Mouse (Mus musculus) heart, embryonic 13.5 days (tissue): ENCODE data around the gene Pcnt. TPM values are rescaled to one million over a fixed set of nuclear protein-coding genes. Genes with fewer than 3 reads are reported as not detected.

ENCODE experiments used
- ATAC-seq: fragments of 200-750 bp; cut with Nextera tagmentation; 2 replicates; pipeline ENCODE4 v1.8.0; 2017; ENCODE audit warnings: moderate TSS enrichment; ENCODE audit not compliant: insufficient number of reproducible peaks, low FRiP score, low TSS enrichment; ENCODE audit errors: extremely low read depth
- H3K27ac ChIP-seq: fragments of 300-500 bp; sonication (generic); replicated peaks from 2 replicates; pipeline ENCODE4 v1.5.1; 2015; ENCODE audit warnings: moderate library complexity, mild to moderate bottlenecking, inconsistent platforms
- H3K27me3 ChIP-seq: fragments of 300-500 bp; sonication (generic); replicated peaks from 2 replicates; pipeline ENCODE4 v1.6.1; 2015; ENCODE audit warnings: mild to moderate bottlenecking, inconsistent platforms
- H3K36me3 ChIP-seq: fragments of 300-500 bp; sonication (generic); 2 replicates; pipeline ENCODE4 v1.6.1; 2015; ENCODE audit warnings: mild to moderate bottlenecking, inconsistent platforms
- H3K4me1 ChIP-seq: fragments of 300-500 bp; sonication (generic); 2 replicates; pipeline ENCODE4 v1.6.1; 2015; ENCODE audit warnings: inconsistent platforms
- H3K4me2 ChIP-seq: fragments of 300-500 bp; sonication (generic); 2 replicates; pipeline ENCODE4 v1.6.1; 2015; ENCODE audit warnings: inconsistent platforms, mild to moderate bottlenecking, moderate library complexity
- H3K4me3 ChIP-seq: fragments of 300-500 bp; sonication (generic); 2 replicates; pipeline ENCODE4 v1.5.1; 2015; ENCODE audit warnings: moderate library complexity, mild to moderate bottlenecking, inconsistent platforms
- H3K9ac ChIP-seq: fragments of 300-500 bp; sonication (generic); 2 replicates; pipeline ENCODE4 v1.6.1; 2015; ENCODE audit warnings: inconsistent platforms, mild to moderate bottlenecking, moderate library complexity
- H3K9me3 ChIP-seq: fragments of 300-500 bp; sonication (generic); 2 replicates; pipeline ENCODE4 v1.6.1; 2016; ENCODE audit warnings: inconsistent platforms
- WGBS: fragments of 180-500 bp; shearing (Covaris S2); methylation state at CpG from one replicate; pipeline ENCODE4 v1.1.7; 2015; ENCODE audit warnings: mixed read lengths; 5-methylcytosine and 5-hydroxymethylcytosine counted together
- polyA plus RNA-seq: library from polyadenylated mRNA; unstranded; fragments of >200 nt; fragmentation: Nextera tagmentation; extraction: Ambion mirVana; gene quantifications from 2 replicates; pipeline ENCODE4 v1.2.1, GENCODE M21; 2015

The Pcnt gene
- 9.6 and 9.7 TPM in 2 replicates for polyA plus RNA-seq

DNA sequence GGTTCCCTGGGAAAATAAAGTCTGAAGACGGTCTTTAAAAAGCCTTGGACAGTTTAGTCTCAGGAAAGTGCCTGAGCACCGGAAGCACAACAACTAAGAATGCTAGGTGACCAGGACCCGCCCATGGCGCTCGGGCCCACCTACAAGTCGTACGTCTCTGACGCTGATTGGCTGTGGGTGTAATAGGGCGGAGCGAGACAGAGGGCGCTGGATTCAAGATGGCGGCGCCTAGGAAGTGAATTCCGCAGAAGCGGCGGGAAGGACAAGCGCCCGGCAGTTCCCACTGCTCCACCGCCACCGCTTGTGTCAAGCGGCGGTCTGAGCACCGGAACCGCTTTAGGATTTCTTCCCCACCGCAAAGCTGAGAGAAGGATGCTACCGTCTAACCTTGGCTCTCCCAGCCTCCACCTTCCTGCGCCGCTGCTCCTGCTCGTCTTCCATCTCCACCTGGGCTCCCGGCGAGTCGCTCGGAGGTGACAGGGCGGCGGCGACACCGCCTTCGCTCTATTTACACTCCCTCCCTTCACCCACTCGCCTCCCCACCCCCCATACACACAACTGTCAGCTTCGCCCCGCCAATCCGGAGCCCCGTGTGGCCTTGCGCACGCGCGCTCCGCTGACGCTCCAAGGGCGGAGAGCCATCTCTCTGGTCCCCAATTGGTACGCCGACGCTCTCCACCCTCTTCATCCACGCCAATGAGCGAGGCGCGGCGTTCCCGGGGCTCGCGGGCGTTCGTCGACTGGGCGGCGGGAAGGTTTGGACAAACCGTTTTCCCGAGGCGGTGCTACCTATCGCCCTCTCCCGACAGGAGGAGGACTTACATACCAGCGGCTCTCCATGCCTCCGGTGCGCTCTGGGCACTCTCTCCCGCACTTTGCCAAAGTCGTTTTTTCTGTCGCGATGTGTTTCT, at the start of gene Pcnt:
Gene Pcnt, minus strand, starts transcription at position 609 of the 911 bp plus-strand sequence.
- peak within 1 kb of the TSS; percentile 86 for H3K4me2 ChIP-seq
- no peaks in the 10 kb centered on the region for H3K27me3 ChIP-seq
- H3K4me1 ChIP-seq = peaks cover 32% of the 10 kb centered on the region
- WGBS = under 1% methylated on average over 78 of the region's 78 CpGs
- H3K9me3 ChIP-seq = no peaks in the 10 kb centered on the region
- ATAC-seq = peak; percentile 97
- peak within 1 kb of the TSS; percentile 98 for H3K27ac ChIP-seq
- H3K4me3 ChIP-seq = peak within 1 kb of the TSS; percentile 93
- peaks cover 32% of the 10 kb centered on the region for H3K36me3 ChIP-seq
- peak within 1 kb of the TSS; percentile 93 for H3K9ac ChIP-seq

DNA sequence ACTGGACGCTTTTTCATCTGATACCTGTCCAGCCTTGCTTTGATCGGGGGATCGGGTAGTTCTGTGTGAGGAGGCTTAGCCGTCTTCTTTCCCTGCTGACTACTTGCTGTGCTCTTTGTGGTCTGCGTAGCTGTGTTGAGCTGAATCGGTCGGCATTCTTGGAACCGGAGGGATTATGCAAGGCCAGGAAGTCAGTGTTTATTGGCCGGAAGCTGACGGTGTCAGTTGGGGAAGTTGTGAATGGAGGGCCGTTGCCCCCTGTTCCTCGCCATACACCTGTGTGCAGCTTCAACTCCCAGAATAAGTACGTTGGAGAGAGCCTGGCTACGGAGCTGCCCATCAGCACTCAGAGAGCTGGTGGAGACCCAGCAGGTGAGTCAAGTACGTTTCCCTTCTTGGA, 46.6 kb upstream of the Pcnt start:
- H3K9me3 ChIP-seq = no peaks in the 10 kb centered on the region
- no peak for ATAC-seq
- H3K9ac ChIP-seq = no peak overlapping the region
- H3K36me3 ChIP-seq = peaks cover 95% of the 10 kb centered on the region
- WGBS = 90% methylated on average over 15 of the region's 15 CpGs
- no peak overlapping the region for H3K27ac ChIP-seq
- H3K4me1 ChIP-seq = no peaks in the 10 kb centered on the region
- H3K4me2 ChIP-seq = no peak overlapping the region
- no peak overlapping the region for H3K4me3 ChIP-seq
- H3K27me3 ChIP-seq = no peaks in the 10 kb centered on the region

DNA sequence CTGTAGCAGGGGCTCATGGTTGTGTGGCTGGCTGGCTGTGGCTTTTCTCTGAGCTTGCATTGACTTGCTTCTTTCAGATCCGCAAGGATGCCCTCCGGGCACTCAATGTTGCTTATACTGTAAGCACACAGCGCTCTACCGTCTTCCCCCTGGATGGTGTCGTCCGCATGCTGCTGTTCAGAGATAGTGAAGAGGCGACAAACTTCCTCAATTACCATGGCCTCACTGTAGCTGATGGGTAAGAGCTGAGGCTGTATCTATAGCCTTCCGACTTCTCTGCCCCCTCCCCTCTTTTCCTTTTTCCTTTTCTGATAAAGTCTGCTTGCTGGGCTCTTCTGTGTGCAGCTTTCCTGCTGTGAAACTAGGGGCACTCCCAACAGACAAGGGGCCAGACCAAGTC, 45.7 kb upstream of the Pcnt start:
- no peak for ATAC-seq
- H3K36me3 ChIP-seq = peaks cover 95% of the 10 kb centered on the region
- no peaks in the 10 kb centered on the region for H3K27me3 ChIP-seq
- no peak overlapping the region for H3K9ac ChIP-seq
- no peak overlapping the region for H3K4me2 ChIP-seq
- H3K4me1 ChIP-seq = no peaks in the 10 kb centered on the region
- WGBS = 70% methylated on average over 8 of the region's 8 CpGs
- no peaks in the 10 kb centered on the region for H3K9me3 ChIP-seq
- no peak overlapping the region for H3K4me3 ChIP-seq
- H3K27ac ChIP-seq = no peak overlapping the region

DNA sequence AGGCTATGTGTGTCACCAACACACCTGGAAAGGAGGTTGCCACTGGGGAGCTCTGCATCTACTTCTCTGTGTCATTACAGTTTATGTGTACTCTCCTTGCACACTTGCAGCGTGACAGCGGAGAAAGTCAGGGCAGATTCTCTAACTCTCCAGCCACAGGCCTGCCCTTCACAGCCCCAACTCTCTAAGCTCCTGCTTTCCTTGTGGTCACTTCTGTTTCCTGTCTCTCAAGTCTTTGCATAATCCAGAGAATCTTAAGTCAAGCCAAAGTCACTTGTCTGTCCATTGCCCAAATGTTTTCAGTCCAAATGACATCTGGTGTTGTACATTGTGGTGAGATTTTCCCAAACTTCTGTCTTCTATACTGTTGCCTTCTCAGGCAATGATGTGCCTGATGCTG, 43.7 kb upstream of the Pcnt start:
- peaks cover 99% of the 10 kb centered on the region for H3K36me3 ChIP-seq
- no peak overlapping the region for H3K9ac ChIP-seq
- no peaks in the 10 kb centered on the region for H3K4me1 ChIP-seq
- no peak overlapping the region for H3K27ac ChIP-seq
- no peak overlapping the region for H3K4me2 ChIP-seq
- H3K9me3 ChIP-seq = no peaks in the 10 kb centered on the region
- H3K4me3 ChIP-seq = no peak overlapping the region
- no peaks in the 10 kb centered on the region for H3K27me3 ChIP-seq
- no peak for ATAC-seq
- 97% methylated on average over 2 of the region's 2 CpGs for WGBS

DNA sequence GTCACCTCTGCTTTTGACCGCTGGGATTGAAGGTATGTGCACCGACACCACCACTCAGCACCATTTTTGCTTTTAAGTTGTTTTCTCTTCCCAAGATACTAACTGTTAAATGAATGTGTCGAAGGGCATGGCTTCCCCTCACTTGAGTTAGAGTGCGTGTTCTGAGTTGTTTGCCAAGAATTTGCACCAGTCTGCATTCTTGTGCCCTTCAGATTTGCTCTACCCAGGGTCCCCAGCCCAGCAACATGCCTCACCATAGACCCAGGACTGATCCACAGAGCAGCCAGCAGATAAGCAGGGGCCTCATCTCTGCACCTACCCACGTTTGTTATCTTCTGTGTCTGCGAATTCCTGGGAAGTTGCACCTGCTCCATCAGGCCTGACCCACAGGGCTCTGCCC, 38.9 kb upstream of the Pcnt start:
- H3K4me1 ChIP-seq = no peaks in the 10 kb centered on the region
- no peaks in the 10 kb centered on the region for H3K9me3 ChIP-seq
- no peak overlapping the region for H3K9ac ChIP-seq
- no peak for ATAC-seq
- no peaks in the 10 kb centered on the region for H3K27me3 ChIP-seq
- H3K4me3 ChIP-seq = no peak overlapping the region
- H3K36me3 ChIP-seq = peaks cover 98% of the 10 kb centered on the region
- 54% methylated on average over 6 of the region's 6 CpGs for WGBS
- no peak overlapping the region for H3K4me2 ChIP-seq
- H3K27ac ChIP-seq = 0 out of 2 replicates have a peak overlapping the region, but pooled peaks have one; percentile 10

DNA sequence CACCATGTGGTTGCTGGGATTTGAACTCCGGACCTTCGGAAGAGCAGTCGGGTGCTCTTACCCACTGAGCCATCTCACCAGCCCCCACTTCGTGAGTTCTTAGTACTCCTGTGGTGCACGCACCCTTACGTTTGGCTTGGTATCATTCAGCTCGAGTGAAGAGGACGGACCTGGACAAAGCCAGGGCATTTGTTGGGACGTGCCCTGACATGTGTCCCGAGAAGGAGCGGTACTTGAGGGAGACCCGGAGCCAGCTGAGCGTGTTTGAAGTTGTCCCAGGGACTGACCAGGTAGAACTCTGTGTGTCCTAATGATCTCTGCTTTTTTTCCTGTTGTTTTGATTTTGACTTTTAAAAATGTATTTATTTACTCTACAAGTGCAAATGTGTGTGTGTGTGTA, 38.3 kb upstream of the Pcnt start:
- H3K36me3 ChIP-seq = peaks cover 98% of the 10 kb centered on the region
- H3K9ac ChIP-seq = no peak overlapping the region
- H3K4me2 ChIP-seq = no peak overlapping the region
- H3K27me3 ChIP-seq = no peaks in the 10 kb centered on the region
- H3K4me1 ChIP-seq = no peaks in the 10 kb centered on the region
- H3K4me3 ChIP-seq = no peak overlapping the region
- WGBS = 89% methylated on average over 13 of the region's 13 CpGs
- no peaks in the 10 kb centered on the region for H3K9me3 ChIP-seq
- H3K27ac ChIP-seq = 0 out of 2 replicates have a peak overlapping the region, but pooled peaks have one; percentile 10
- ATAC-seq = no peak

DNA sequence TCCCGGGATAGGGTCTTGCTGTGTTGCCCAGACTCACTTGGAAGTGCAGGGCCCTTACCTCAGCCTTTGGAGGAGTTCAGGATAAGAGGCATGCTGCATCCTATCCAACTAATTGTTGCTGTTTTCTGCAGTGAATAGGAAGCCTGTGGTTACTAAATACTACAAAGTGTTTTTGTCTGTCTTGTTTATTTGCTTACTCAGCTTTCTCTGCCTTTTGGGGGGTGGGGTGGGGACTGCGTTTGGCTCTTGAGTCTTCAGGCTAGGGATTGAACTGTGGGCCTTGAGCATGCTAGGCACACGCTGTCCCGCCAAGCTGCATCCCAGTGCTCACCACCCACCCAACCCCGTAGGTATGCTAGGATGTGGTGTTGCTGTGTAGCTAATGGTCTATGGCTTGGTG, 31.2 kb upstream of the Pcnt start:
- no peak overlapping the region for H3K4me3 ChIP-seq
- ATAC-seq = no peak
- peaks cover 7% of the 10 kb centered on the region; the same call in 1 of the 2 replicates for H3K4me1 ChIP-seq
- H3K4me2 ChIP-seq = no peak overlapping the region
- no peak overlapping the region for H3K9ac ChIP-seq
- WGBS = 78% methylated on average over 5 of the region's 5 CpGs
- H3K36me3 ChIP-seq = peaks cover 78% of the 10 kb centered on the region
- H3K9me3 ChIP-seq = no peaks in the 10 kb centered on the region
- H3K27me3 ChIP-seq = no peaks in the 10 kb centered on the region
- H3K27ac ChIP-seq = no peak overlapping the region

DNA sequence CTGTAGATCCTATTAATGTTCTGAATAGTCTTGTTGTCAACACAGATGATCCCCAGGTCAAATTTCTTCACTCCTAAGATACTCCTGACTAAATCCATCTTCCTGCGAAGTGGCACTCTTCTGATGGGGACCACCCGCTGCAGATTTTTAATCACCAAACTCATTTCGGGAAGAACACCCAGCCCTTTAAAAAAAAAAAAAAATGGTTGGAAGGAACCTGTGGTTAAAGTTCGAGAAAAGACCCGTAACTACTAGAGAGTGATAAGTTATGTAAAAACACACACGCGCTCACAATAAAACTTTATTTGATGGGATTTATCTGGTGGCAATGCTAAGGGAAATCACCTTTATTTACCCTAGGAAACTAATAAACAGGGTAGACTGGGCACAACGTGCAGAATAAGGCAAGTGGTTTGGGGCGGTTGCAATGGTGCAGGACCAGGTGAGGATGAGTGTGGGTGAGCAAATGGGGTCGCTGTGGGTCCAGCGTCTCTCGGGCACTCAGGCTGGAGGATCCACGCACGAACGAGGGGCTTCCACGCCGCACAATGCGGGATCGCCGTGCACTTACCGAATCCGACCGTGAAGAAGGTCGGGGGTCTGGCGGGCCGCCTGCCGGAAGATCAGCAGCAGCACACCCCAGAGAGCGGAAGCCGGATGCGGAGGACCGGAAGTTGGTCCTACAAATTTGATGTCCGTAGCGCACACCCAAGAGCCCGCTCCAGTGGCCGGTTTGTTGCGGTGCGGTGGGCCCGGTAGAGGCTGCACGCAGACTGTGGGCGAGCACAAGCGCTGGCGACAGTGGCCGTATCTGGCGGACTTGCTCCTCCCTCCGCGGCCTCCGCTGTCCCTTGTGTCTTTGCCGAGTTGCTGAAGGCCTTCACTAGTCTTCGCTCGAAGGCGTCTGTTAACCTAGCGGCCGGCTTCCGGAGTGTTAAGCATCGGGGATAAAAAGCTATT, 25.9 kb upstream of the Pcnt start, which contains the start of the genes Mcm3ap and Ybey:
Gene Mcm3ap, plus strand, starts transcription at position 725 of the 960 bp plus-strand sequence.
Gene Ybey, minus strand, starts transcription at position 912 of the 960 bp plus-strand sequence.
- Histone ChIP-seq H3K27ac (peak within 1 kb of the TSS; percentile 89), H3K27me3 (no peaks in the 10 kb centered on the region), H3K4me2 (peak within 1 kb of the TSS; percentile 75), H3K4me1 (peaks cover 14% of the 10 kb centered on the region), H3K9me3 (no peaks in the 10 kb centered on the region), H3K36me3 (peaks cover 40% of the 10 kb centered on the region), H3K4me3 (peak within 1 kb of the TSS; percentile 91), H3K9ac (peak within 1 kb of the TSS; percentile 95)
- ATAC-seq = peak; percentile 86
- under 1% methylated on average over 55 of the region's 55 CpGs for WGBS

DNA sequence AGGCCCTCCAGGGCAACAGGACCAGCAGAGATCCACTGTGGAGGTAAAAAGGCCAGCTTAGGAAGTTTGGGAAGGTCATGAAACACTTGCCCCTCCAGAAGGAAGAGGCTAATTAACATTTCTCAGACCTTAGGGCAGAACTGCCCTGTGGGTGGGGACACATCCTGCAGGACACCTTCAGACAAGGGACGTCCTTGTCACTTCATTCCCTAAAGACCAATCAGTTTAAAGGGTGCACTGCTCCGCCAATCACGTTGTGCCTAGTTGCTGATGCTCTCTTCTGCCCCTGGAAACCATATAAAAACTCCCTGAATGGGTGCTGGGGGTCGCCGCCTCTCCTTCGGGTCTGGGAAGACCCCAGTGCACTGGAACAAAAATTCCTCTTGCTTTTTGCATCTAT, 20.1 kb upstream of the Pcnt start:
- Histone ChIP-seq H3K4me1 (peaks cover 2% of the 10 kb centered on the region), H3K9me3 (peaks cover 9% of the 10 kb centered on the region), H3K4me3 (no peak overlapping the region), H3K27me3 (no peaks in the 10 kb centered on the region), H3K27ac (no peak overlapping the region), H3K36me3 (peaks cover 22% of the 10 kb centered on the region), H3K9ac (no peak overlapping the region), H3K4me2 (no peak overlapping the region)
- no peak for ATAC-seq
- WGBS = 89% methylated on average over 6 of the region's 6 CpGs

DNA sequence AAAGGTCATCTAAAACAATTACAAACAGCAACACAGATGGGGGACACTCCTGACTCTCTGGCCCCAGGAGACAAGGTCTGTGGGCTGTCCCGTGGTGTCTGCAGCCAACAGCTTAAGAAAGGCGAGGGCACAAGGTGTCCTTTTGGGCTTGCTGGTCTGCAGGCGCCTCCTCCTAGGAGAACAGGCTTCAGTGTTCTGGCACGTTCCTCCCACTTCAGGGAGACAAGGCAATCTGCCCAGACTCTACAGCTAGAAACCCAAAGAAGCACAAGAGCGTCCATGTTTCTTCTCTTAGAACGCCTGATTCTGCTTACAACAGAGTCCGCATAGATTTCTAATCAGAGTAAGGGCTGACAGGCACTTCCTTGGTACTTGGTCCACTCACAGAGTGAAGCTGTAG, 19.7 kb upstream of the Pcnt start:
- Histone ChIP-seq H3K9ac (no peak overlapping the region), H3K4me3 (no peak overlapping the region), H3K4me1 (no peaks in the 10 kb centered on the region), H3K9me3 (peaks cover 9% of the 10 kb centered on the region), H3K36me3 (peaks cover 22% of the 10 kb centered on the region), H3K27ac (no peak overlapping the region), H3K27me3 (no peaks in the 10 kb centered on the region), H3K4me2 (no peak overlapping the region)
- no peak for ATAC-seq
- 85% methylated on average over 7 of the region's 7 CpGs for WGBS

DNA sequence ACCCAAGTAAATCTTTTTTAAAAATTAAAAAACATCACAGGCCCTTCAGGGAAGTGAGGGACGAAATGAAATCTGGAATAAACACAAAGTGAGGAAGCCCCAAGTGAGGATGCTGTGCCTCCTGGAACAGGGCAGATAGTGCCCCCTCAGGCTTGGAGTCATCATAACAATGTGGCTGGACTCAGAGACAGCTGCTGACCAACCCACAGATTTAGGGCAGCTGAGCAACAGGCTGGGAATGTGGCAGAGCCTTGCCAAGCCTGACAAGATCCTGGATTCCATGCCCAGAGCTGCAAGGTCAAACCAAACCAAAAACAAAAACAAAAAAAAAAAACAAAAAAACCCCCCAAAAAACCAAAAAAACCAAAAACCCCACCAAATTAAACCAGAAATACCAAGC, 18.7 kb upstream of the Pcnt start:
- Histone ChIP-seq H3K27ac (no peak overlapping the region), H3K4me1 (no peaks in the 10 kb centered on the region), H3K36me3 (peaks cover 22% of the 10 kb centered on the region), H3K27me3 (no peaks in the 10 kb centered on the region), H3K9me3 (peaks cover 9% of the 10 kb centered on the region), H3K4me2 (no peak overlapping the region), H3K4me3 (no peak overlapping the region), H3K9ac (no peak overlapping the region)
- 81% methylated on average over 1 of the region's 1 CpGs for WGBS
- ATAC-seq = no peak
